Mouse (Mus musculus): Measurements from ENCODE around the gene Capn5. TPM values are rescaled to one million over a fixed set of nuclear protein-coding genes. Genes with fewer than 3 reads are reported as not detected.

The Capn5 gene
- polyA plus RNA-seq, 1 experiment from 2014 or later, result 6.4 TPM

DNA sequence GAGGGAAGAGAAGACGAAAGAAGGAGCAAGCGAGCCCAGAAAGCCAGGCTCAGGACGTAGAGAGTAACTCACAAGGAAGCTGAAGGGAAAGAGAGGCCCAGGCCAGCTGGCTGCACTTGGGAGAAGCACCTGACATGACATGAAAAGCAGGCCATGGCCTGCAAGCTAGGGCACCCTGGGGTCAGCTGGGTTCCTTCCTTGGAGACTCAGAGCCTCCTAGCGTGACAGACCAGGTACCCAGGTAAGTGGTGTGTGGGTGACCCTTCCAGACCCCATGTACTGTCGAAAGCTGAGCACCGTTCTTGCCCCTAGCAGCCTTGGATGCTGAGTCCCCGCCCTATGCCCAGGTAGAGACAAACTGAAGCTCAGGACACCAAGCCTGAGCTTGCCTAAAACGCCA, 5.4 kb downstream of the Capn5 start:
- WGBS, result 87% methylated on average over 8 of the region's 8 CpGs
- peaks cover 17% of the 10 kb centered on the region for H3K27me3 ChIP-seq (ENCODE audit: low read depth, poor library complexity, severe bottlenecking)
- no peak overlapping the region for H3K27ac ChIP-seq (replicated peaks)

DNA sequence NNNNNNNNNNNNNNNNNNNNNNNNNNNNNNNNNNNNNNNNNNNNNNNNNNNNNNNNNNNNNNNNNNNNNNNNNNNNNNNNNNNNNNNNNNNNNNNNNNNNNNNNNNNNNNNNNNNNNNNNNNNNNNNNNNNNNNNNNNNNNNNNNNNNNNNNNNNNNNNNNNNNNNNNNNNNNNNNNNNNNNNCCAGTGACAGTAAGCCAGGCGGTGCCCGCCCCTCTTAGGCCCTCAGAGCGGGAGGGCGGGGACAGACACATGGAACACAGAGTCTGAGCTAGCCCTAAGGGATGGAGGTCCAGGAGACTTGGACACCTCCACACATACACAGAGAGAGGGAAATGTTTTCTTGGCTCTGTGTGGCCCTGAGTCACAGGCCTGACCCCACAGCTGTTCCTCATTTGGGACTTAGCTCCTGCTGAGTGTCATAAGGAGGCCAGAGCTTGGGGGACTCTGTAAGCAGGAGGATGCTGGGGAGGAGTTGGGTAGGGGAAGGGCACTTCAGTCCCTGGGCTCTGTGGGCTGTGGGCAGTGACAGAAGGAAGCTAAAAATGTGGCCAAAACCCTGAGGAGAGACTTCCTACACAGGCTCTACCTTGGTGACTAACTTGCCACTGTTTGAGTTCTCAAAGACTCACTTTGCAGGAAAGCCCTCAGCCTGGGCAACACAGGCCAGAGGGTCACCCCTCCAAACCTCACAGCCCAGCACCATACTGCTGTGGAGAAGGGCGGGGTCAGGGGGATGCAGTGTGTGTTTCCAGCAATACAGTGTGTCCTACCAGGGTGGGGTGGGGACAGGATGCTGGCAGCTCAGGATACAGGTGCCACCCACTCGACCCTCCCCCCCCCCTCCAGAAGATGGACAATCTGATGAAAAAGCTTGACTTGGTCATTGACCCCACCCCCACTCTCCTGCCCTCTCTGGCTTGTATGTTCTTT, 6.7 kb downstream of the Capn5 start:
- Histone ChIP-seq H3K36me3 (no peaks in the 10 kb centered on the region), H3K4me1 (peaks cover 16% of the 10 kb centered on the region), H3K4me3 (no peak overlapping the region), H3K27ac (replicated peaks) (peak overlapping the region; percentile 63), H3K9me3 (replicated peaks) (no peaks in the 10 kb centered on the region), H3K27me3 (ENCODE audit: low read depth, poor library complexity, severe bottlenecking) (peaks cover 5% of the 10 kb centered on the region)
- no peak for DNase-seq (ENCODE audit: low spot score)
- WGBS, result 55% methylated on average over 6 of the region's 6 CpGs

More for the DNA sequence above, 5.4 kb downstream of the Capn5 start:
- no peaks in the 10 kb centered on the region for H3K36me3 ChIP-seq
- peaks cover 26% of the 10 kb centered on the region for H3K4me1 ChIP-seq
- no peak for DNase-seq (ENCODE audit: low spot score)
- no peaks in the 10 kb centered on the region for H3K9me3 ChIP-seq (replicated peaks)
- no peak overlapping the region for H3K4me3 ChIP-seq

DNA sequence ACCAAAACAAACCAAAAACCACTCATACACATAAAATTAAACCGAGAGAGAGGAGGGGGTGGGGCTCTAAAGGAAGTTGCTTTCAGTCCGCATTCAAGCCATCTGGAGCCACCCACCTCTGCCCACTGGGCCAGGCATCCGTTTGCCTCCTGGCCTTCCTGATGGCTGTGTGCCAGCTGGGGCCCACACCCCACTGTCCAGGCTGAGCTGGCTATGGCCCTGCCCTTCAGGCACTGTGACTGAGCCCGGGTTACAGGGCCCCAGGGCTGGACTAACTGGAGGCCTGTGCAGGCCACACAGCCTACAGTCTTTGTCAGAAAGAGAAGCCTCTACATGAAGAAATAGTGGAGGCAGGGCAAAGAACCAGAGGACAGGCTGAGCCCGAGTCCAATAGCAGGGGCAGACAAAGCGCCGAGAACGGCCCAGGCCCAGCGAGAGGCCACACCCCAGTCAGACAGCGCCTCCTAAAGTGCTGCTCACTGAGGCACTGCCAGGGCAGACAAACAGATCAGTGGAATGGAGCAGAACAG, 13.0 kb downstream of the Capn5 start:
- H3K9me3 ChIP-seq (replicated peaks), result no peaks in the 10 kb centered on the region
- H3K27ac ChIP-seq (replicated peaks), result peak overlapping the region; percentile 64
- no peaks in the 10 kb centered on the region for H3K36me3 ChIP-seq
- H3K27me3 ChIP-seq (ENCODE audit: low read depth, poor library complexity, severe bottlenecking), result no peaks in the 10 kb centered on the region
- no peak overlapping the region for H3K4me3 ChIP-seq
- peaks cover 27% of the 10 kb centered on the region for H3K4me1 ChIP-seq
- no peak for DNase-seq (ENCODE audit: low spot score)
- 78% methylated on average over 10 of the region's 10 CpGs for WGBS

DNA sequence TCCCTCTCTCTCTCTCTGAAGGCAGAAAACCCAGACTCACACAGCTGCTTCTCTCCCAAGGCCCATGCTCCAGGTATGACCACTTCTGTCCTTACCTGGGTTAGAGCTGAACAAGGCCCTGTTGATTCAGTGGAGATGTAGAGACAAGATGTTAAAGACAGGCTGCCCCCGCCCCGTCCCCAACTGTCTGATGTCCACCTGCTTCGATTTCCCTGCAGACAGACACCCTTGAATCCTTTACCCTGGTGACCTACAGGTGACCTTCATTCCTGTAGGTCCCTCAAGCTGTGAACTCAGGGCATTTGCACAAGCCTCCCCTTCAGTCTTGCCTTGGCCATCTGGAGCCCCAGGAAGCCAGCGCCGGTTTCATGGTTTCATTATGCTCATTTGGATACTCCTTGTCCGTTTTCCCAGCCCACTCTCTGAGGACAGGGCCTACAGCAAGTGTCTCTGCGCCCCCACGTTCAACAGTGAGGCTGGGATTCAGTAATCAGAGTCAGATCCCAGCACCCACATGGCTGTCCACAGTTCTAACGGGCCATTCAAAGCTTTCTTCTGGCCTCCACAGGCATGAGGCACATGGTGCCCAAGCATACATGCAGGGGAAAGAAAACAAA, 13.6 kb downstream of the Capn5 start:
- Histone ChIP-seq H3K27ac (replicated peaks) (0 out of 2 replicates have a peak overlapping the region, but pooled peaks have one; percentile 64), H3K4me1 (peaks cover 28% of the 10 kb centered on the region)

DNA sequence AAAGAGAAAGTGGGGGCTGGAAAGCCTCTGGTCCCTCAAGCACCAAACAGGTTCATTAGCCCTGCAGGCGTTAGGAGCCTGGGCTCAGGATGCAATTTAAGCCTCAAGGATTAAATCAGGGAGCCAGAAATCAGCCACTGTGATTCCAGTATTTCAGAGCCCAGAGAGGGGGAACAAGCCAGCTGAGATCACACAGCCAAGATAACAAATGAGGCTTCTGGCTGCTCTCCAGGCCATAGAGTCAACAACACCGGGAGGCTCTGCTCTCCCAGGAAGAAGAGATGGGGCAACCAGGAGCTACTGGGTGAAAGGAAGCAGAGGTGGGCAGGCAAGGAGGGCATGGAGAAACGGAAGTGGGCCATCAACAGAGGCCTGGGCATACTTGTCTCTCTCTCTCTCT, 14.4 kb downstream of the Capn5 start:
- H3K27me3 ChIP-seq (ENCODE audit: low read depth, poor library complexity, severe bottlenecking), result no peaks in the 10 kb centered on the region
- peaks cover 35% of the 10 kb centered on the region for H3K4me1 ChIP-seq
- 48% methylated on average over 3 of the region's 3 CpGs for WGBS

More for the DNA sequence above, 13.6 kb downstream of the Capn5 start:
- H3K27me3 ChIP-seq (ENCODE audit: low read depth, poor library complexity, severe bottlenecking), result no peaks in the 10 kb centered on the region
- no peak for DNase-seq (ENCODE audit: low spot score)
- H3K36me3 ChIP-seq, result no peaks in the 10 kb centered on the region
- 85% methylated on average over 9 of the region's 9 CpGs for WGBS
- no peaks in the 10 kb centered on the region for H3K9me3 ChIP-seq (replicated peaks)
- no peak overlapping the region for H3K4me3 ChIP-seq

DNA sequence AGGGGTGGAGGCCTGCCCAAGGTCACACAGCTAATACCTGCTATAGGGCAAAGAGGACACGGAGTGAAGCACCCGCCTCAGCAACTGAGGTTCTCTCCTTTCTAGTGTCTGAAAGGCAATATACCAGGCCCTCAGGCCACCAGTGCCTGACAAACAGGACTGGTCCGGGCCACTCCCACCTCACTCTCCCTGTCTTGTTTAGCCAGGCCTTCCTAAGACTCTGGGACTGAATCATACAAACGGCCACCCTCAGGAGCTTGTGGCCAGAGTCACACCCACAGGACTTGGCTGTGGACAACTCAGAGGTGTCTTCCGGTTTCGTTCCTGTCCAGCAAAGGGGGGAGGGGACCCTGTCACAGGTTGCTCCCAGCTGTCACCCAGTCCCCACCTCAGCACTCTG, 15.8 kb downstream of the Capn5 start:
- H3K27me3 ChIP-seq (ENCODE audit: low read depth, poor library complexity, severe bottlenecking), result no peaks in the 10 kb centered on the region
- no peak overlapping the region for H3K27ac ChIP-seq (replicated peaks)
- DNase-seq (ENCODE audit: low spot score), result no peak
- H3K9me3 ChIP-seq (replicated peaks), result no peaks in the 10 kb centered on the region
- H3K36me3 ChIP-seq, result no peaks in the 10 kb centered on the region
- no peak overlapping the region for H3K4me3 ChIP-seq
- H3K4me1 ChIP-seq, result peaks cover 39% of the 10 kb centered on the region
- 80% methylated on average over 6 of the region's 6 CpGs for WGBS

More for the DNA sequence above, 14.4 kb downstream of the Capn5 start:
- no peak for DNase-seq (ENCODE audit: low spot score)
- H3K27ac ChIP-seq (replicated peaks), result no peak overlapping the region
- H3K4me3 ChIP-seq, result no peak overlapping the region
- no peaks in the 10 kb centered on the region for H3K9me3 ChIP-seq (replicated peaks)
- no peaks in the 10 kb centered on the region for H3K36me3 ChIP-seq

DNA sequence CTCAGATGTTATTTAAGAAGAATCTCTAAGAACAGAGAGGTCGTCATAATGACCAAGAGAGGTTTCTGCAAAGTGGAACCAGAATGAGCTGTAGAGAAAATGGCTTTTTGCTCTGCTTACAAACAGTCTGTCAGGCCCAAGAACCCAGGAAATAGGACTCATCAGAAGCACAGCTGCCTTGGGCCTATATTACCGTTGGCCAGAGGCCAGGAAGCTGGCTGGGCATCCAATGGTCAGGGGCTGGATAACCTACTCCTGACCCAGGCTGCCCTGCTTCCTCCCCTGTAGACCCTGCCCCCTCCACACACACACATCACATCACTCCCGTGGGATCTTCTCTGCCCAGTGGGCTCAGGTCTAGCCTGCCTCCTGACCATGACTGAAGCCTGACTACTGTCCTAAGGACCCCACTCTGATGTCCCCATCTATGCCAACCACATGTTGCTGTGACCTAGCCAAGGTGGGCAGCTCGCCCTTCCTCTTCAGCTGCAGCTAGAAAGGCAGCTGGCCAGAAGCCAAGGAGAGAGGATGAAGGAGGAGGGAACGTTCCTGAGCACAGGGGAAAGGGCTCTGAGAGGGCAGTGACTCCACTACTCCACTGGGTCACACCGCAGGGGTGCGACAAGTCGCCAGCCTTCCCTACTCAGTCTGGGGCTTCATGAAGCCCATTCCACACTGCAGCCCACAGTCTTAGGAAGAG, 17.9 kb downstream of the Capn5 start:
- WGBS, result 73% methylated on average over 8 of the region's 8 CpGs
- H3K9me3 ChIP-seq (replicated peaks), result no peaks in the 10 kb centered on the region
- H3K27me3 ChIP-seq (ENCODE audit: low read depth, poor library complexity, severe bottlenecking), result no peaks in the 10 kb centered on the region
- no peak for DNase-seq (ENCODE audit: low spot score)
- peaks cover 49% of the 10 kb centered on the region for H3K4me1 ChIP-seq
- no peak overlapping the region for H3K4me3 ChIP-seq
- H3K36me3 ChIP-seq, result no peaks in the 10 kb centered on the region
- H3K27ac ChIP-seq (replicated peaks), result no peak overlapping the region

DNA sequence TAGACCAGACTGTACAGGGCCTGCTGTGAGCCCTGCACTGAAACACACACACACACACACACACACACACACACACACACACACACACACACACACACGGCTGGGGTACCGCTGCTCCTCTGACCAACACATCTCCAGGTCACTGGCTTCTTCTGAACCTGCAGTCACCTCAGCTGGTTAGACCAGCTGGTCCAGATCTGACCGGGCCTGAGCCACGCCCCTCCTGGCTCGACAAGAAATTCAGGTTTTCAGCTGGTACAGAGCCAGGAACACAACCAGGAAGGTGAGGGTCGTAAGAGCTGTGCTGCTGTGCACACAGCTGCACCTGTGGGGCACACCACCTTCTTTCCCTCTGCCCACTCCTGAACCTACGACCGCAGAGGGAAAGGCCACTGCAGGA, 19.6 kb downstream of the Capn5 start:
- Histone ChIP-seq H3K4me1 (peaks cover 42% of the 10 kb centered on the region), H3K27me3 (ENCODE audit: low read depth, poor library complexity, severe bottlenecking) (no peaks in the 10 kb centered on the region), H3K36me3 (no peaks in the 10 kb centered on the region), H3K9me3 (replicated peaks) (no peaks in the 10 kb centered on the region), H3K4me3 (no peak overlapping the region), H3K27ac (replicated peaks) (no peak overlapping the region; the same call in 1 of the 2 replicates)
- 60% methylated on average over 8 of the region's 8 CpGs for WGBS
- DNase-seq (ENCODE audit: low spot score), result no peak

DNA sequence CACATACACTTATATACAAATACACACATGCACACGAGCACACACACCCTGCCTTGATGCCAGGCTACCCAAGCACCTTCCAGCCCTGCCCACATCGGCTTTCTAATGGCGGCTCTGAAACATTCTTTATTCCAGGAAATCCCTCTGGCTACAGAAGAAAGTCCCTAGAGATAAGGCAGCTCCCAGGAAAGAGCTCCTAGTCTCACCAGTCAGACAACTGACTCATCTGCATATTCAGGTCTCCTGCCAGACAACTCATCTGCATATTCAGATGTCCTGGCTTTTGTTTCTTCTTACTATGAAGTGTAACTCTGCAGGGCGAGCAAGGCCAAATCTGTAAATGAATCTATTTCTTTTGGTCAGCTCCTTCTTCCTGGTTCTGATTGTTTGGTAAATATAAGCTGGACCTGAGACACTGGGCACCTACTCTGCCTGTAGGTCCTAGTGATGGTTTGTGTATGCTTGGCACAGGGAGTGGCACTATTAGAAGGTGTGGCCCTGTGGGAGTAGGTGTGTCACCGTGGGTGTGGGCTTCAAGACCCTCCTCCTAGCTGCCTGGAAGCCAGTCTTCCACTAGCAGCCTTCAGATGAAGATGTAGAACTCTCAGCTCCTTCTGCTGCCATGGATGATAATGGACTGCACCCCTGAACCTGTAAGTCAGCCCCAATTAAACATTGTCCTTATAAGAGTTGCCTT, 20.3 kb downstream of the Capn5 start:
- H3K4me1 ChIP-seq, result peaks cover 42% of the 10 kb centered on the region
- WGBS, result 63% methylated on average over 5 of the region's 5 CpGs
- H3K9me3 ChIP-seq (replicated peaks), result no peaks in the 10 kb centered on the region
- H3K27me3 ChIP-seq (ENCODE audit: low read depth, poor library complexity, severe bottlenecking), result no peaks in the 10 kb centered on the region
- DNase-seq (ENCODE audit: low spot score), result no peak
- no peaks in the 10 kb centered on the region for H3K36me3 ChIP-seq
- H3K4me3 ChIP-seq, result no peak overlapping the region
- H3K27ac ChIP-seq (replicated peaks), result no peak overlapping the region

DNA sequence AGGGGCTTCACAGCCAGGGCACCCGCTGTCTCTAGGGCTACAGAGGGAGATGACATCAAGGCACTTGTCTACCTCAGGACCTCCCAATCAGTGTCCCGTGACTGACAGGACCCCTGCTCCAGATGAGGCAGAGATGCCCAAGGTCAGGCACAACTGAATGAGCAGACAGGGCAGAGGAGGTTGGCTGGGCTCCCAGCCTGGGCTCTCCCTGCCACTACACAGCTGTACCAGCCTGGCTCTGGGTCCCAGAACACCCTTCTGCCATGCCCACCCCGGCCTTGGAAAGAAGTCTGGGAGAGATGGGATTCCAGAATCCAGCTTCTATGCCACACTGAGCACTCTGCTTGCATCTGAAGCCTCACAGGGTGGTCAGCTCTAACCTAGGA, 21.8 kb downstream of the Capn5 start:
- no peaks in the 10 kb centered on the region for H3K27me3 ChIP-seq (ENCODE audit: low read depth, poor library complexity, severe bottlenecking)
- H3K27ac ChIP-seq (replicated peaks), result no peak overlapping the region; the same call in 1 of the 2 replicates
- H3K4me3 ChIP-seq, result no peak overlapping the region
- DNase-seq (ENCODE audit: low spot score), result no peak
- no peaks in the 10 kb centered on the region for H3K9me3 ChIP-seq (replicated peaks)
- peaks cover 57% of the 10 kb centered on the region for H3K4me1 ChIP-seq
- no peaks in the 10 kb centered on the region for H3K36me3 ChIP-seq
- WGBS, result 54% methylated on average over 3 of the region's 3 CpGs

DNA sequence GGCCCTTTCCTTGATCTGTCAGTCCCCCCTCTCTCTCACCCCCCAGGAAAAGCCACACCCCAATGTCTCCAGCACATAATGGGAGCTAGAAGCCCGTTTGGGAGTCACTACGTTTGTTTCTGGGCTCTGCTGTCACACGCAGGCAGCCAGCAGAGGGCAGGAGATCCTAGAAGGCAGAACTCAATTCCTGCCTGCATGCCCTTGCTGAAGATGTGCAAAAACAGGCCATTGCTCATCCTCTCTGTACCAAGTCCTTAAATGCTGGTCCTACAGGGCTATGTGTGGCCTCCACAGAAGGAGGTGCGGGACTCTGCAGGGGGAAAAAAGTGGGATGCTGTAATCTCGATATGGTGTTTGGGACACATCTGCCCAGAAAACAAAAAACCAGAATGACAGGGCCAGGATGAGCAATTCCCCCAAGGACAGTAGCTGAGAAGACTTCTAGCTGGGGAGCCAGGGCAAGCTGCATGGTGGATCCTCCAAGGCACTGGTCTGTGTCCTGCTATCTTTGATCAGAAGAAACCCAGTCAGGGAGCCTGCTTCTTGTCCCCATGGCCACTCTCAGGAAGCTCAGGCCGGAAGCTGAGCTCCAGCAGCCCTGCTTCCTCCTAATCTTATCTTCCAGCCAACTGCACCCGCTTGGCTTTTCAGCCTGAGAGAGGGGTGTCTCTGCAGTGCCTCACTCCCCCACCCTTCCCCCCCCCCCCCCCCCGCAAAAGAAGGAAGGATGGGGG, 22.4 kb downstream of the Capn5 start:
- no peaks in the 10 kb centered on the region for H3K9me3 ChIP-seq (replicated peaks)
- whole genome bisulfite sequencing, result 34% methylated on average over 7 of the region's 8 CpGs
- H3K4me1 ChIP-seq, result peaks cover 53% of the 10 kb centered on the region
- peak; percentile 65 for DNase-seq (ENCODE audit: low spot score)
- no peaks in the 10 kb centered on the region for H3K27me3 ChIP-seq (ENCODE audit: low read depth, poor library complexity, severe bottlenecking)
- no peak overlapping the region for H3K4me3 ChIP-seq
- H3K36me3 ChIP-seq, result no peaks in the 10 kb centered on the region
- H3K27ac ChIP-seq (replicated peaks), result no peak overlapping the region; the same call in 1 of the 2 replicates

Measured in midbrain, embryonic 10.5 days (tissue).